Mouse (Mus musculus): ENCODE data around the gene Sirt2.

- TF ChIP-seq CTCF (IDR thresholded peaks at IDR 0.05; ENCODE audit: insufficient read depth, low read length) (no peak), POLR2A (IDR thresholded peaks at IDR 0.05; ENCODE audit: borderline replicate concordance, extremely low read depth, low read depth, low read length) (no peak)
Measured at GRCm38 (mm10) chr7:28756079-28756478, 10.5 kb upstream of the Sirt2 start, which contains the start of gene Ccer2.
